Mouse (Mus musculus) adrenal gland, postnatal 36 days (tissue): ENCODE results near the gene Copg2. TPM values are rescaled to one million over a fixed set of nuclear protein-coding genes. Genes with fewer than 3 reads are reported as not detected.
"Not testable (repeated sequence)": the region's sequence is repeated elsewhere in the genome, so short reads cannot be mapped to it uniquely, and the experiment has no call there.

Experiments
- DNase-seq, 2 experiments: peaks; one replicate each; pipeline ENCODE4 v3.0.0; 2021; ENCODE audit warnings: mixed read lengths in 1 of 2
- total RNA-seq, 2 experiments: library from RNA; stranded (reverse); gene quantifications; 2 replicates each; pipeline ENCODE4 v1.2.3; 2021

Gene Copg2
- total RNA-seq, 2 experiments from 2014 or later: 60.7 to 91.3 TPM

DNA sequence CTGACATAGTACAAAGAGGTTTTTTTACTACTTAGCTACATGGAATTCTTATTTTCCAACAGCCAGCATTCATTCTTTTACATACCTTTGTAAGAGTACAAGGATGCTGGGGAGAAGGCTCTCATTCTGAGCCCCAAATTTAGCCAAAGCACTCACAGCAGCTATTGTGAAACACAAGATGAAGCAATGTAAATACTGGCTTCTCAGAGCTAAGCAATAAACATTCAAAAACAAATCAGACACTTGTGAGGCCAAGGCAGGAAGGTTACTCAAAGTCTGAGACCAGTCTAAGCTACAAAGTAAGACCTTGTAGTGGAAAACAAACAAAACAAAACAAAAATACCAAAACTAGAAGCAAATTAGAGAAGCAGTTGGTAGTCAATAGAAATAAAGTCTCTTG, 83.0 kb downstream of the Copg2 start:
- DNase-seq: no peak

DNA sequence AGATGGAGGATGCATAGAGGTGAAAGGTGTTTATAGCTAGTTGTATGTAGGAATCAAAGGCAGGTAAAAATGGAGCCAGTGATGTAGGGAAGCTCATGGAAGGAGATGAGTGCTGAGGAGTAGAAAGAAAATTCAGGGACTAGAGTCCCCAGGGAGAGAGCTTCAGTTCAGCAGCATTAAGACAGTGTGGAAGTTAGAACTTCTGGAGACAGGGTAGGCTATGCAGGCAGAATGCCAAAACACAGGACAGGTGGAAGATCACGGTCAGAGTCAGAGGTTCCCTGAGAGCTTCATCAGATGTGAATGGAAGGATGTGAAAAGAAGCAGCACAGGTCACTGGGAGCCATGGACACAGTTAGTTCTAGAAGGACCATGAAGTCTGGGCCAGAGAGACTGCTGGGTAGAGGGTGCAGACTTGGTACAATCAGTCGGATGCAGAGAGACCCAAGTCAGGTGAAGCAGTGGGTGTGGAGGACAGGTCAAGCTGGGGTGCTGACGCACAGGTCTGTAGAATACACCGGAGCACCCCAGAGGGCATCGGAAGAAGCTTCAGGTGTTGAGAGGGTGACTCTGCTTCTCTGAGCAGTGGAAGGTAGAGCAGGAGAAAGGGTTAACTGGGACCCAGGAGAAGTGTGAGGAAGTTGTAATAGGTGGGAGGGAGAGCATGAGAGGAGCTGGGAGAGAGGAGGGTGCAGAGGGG, 91.4 kb downstream of the Copg2 start:
- DNase-seq: no peak

GRCm38 (mm10) chr6:30804389-30805052, 92.1 kb downstream of the Copg2 start:
- DNase-seq: peak; percentile 3 to 29

DNA sequence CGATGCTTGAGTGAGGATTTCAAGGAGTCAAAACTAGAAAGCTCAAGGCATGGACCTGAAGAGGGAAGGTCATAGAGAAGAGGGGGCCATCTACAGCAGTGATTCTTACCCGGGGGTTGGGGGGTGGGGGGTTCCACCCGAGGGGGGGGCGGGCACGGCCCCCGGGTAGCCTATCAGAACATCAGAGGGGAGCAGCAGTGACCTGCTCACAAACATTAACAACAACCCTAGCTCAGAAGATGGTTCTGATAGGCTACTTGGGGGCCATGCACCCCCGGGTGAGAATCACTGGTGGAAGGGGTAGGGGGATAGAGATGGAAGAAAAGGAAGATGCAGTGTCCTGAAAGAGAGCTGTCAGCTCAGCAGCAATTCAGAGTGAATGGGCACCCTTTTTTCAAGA, 93.7 kb downstream of the Copg2 start:
- not testable (repeated sequence) for DNase-seq

GRCm38 (mm10) chr6:30751209-30751608, 145.4 kb downstream of the Copg2 start:
- DNase-seq: no peak

GRCm38 (mm10) chr6:30750482-30750881, 146.1 kb downstream of the Copg2 start:
- DNase-seq: no peak

- DNase-seq: no peak
Measured at GRCm38 (mm10) chr6:30749892-30750291, 146.7 kb downstream of the Copg2 start.

- no peak for DNase-seq
Measured at GRCm38 (mm10) chr6:30749042-30749689, 147.4 kb downstream of the Copg2 start.

- no peak for DNase-seq
Measured at GRCm38 (mm10) chr6:30748358-30748910, 148.2 kb downstream of the Copg2 start.

GRCm38 (mm10) chr6:30747631-30748357, 148.8 kb downstream of the Copg2 start:
- no peak for DNase-seq

DNA sequence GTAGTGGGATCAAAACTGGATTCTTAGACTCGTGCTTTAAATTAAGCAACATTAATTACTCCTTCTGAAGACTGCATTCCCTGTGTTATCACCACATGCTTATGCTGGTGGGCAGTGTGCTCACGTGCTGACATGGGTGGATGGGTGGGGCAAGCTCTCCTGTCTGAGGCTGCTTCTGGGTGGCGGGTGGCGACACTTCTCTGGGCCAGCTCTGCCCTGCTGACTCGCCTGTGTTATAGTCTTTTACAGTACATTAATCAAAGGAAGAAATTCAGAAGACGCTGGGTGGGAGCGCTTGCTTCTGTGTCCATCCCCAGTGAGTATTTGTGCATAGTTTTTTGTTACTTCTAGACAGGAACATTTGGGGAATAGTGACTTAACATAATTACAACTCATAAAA, 151.0 kb downstream of the Copg2 start:
- no peak for DNase-seq

DNA sequence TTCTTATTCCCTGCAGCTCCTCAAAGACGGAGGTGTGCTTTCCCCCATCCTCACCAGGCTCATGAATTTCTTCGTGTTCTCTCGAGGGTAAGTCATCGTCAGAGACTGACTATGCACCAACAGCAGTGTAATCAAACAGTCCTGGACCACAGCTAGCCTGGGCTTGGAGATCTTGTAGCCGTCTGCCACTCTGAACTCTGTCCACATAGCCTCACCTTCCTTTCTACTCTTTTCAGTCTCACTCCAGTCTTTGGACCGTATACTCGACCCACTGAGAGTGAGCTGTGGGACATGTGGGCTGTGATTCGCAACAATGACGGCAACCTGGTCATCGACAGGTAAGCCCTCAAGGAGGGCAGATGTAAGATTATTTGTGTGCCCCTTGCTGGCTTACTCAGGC, 151.7 kb downstream of the Copg2 start:
- no peak for DNase-seq

- peak; percentile 34 to 56 for DNase-seq
Measured at GRCm38 (mm10) chr6:30739177-30739747, 157.3 kb downstream of the Copg2 start.

- no peak for DNase-seq
Measured at GRCm38 (mm10) chr6:30738464-30739006, 158.1 kb downstream of the Copg2 start.

- peak; percentile 78 to 83 for DNase-seq
Measured at GRCm38 (mm10) chr6:30737548-30738463, 158.8 kb downstream of the Copg2 start.

DNA sequence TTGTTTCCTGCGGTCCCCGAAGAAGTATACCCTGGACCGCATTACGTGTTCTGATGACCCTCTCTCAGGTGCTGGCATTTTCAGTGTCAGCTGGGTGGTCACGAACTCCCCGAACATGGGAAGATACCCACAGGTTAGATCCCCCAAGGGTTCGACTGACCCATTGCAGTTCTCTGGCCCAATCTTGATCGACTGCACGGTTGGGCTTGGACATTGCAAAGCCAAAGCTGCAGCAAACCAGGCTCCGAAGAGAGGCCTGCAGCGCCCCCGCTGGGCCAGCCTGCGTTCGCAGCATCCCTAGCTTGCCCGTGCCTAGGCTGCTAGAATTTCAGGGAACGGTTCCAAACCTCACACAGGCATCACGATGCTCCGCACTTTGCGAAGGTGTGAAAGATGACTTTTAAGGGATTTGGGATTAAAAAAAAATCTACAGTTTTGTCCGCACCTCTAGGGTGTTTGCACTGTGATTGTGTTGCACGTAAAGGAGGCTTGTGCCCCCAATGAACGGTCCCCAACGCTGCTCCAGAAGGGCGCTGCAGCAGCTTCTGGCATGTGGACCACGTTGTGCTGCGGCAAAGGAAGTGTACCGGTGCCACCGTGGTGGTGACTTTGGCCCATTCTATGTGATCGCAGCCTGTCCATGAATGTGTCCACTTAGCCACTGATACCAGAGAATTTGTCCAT, 159.6 kb downstream of the Copg2 start:
- peak; percentile 80 to 89 for DNase-seq

DNA sequence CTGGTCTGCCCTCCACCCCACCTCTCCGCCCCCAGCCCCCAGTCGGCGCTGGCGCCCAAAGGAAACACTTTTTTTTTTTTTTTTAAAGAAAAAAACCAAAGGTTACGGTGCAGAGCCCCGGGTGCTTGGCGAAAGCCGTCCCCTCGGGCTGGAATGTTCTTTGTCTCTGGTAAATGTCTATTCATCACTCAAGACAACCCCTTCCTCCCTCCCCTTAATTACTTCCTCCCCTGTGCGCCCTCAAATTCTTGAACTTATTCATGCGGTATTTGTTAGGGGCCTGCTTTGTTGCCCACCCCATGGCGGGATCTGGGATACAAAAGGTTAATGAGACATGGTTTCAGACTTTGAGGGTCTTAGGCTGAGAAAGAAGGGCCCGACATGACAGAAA, 160.2 kb downstream of the Copg2 start:
- no peak for DNase-seq

DNA sequence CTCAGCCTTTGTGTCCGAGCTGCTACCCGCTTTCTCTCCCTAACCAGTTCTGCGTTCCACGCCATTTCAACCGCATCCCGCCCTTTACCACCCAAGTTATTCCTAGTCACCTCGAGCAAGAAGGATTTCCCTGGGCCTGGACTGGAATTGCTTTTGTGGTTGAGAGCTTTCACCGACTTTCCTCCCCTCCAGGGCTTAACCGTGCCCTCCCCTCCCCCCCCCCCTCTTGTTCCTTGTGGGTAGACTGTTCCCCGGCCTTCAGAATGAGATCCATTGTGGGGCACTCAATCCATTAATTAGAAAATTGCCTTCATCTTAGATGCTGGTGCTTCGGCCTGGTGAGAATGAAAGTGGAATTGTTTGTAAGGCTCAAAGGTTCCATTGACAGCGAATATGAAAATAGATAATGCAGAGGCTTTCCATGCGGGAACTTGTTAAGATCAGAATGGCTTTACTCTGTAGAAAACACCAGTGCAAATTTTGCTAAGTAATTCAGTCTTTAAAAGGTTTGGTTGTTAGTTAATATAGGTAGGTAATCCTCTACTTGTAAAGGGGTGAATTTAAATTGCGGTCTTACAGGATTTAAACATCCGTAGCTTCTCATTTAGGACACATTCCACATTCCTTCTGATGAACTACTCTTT, 160.7 kb downstream of the Copg2 start:
- peak in 1 of 2 experiments; percentile 24 for DNase-seq

GRCm38 (mm10) chr6:30734988-30735727, 161.4 kb downstream of the Copg2 start:
- peak in 1 of 2 experiments; percentile 23 for DNase-seq
